Mouse (Mus musculus): ENCODE data around the gene Dcst2.

Gene Dcst2

DNA sequence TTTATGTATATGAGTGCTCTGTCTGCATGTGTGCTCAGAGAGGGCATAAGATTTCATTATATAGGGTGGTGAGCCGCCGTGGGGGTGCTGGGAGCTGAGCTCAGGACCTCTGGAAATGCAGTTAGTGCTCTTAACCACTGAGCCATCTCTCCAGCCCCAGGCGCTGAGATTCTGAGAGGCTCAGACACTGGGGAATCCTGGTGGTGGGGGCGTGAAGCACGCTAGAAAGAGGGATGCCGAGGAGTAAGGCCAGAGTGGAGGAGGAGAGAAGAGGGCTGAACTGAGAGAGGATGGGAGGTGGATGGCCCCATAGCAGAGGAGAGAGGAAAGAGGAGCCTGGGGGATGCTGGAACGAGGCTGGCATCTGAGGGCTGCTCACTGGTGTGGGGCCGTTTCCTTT lies 2.9 kb downstream of the Dcst2 start:
- in situ Hi-C loops (cut with MseI, MboI) = no loop called here

DNA sequence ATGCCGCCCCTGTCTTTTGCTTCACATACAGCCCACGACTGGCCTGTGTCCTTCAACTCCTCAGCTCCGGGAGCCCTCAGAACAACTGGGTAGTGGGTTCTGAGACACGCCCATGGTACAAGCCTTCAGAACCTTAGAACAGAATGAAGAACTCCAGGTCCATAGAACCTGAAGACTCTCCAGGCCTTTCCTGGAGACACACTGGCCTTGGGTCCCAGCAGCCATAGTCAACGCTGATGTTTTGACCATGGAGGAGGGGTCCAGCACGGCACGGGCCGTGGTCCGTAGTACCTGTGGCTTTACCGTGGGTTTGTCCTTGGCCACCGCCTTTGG lies 3.3 kb downstream of the Dcst2 start, which contains the start of gene Dcst1:
TSS of gene Dcst1 (minus strand) at position 101 of the 333 bp plus-strand sequence.
- in situ Hi-C loops (cut with MseI, MboI) = no loop called here

DNA sequence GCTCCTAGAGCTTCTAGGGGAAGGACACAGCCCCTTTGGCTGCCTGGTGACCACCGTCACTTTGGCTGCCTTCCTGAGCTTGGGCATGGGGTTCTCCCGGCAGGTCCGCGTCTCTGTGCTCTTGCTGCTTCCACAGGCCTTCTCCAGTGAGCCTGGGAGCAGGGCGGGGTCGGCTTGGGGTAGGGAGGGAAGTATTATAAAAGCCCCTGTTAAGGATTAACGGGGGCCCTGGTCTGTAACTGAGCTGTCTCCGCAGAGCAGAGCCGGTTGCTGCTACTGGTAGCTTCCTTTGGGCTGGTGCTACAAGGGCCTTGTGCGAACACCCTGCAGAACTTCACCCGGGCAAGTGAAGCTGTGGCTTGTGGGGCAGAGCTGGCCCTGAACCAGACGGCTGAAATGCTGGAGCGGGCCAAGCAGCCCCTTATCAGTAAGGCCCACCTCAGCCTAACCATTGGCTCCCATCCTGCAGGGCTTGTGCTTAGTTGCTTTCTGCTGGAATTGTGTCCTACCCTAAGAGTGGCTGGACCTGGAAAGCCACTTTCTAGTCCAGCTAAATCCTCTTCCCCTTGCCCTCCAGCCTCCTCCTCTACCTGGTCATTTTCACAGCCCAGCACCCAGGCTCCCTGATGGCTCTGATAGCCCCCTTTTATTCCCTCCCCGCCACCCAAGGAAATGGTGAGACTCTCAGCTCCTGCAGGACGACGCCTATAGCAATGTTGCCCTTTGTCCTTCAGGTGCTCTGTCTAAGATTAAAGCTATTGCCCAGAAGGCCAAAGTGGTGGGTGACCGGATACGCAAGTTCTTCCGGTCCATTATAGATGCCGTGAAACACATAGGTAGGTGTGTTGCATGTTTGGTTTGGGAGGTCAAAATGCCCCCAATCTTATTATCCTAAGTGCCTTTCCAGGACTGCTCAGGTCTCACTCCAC lies 4.0 kb downstream of the Dcst2 start:
- in situ Hi-C loops (cut with MseI, MboI) = no loop called here

DNA sequence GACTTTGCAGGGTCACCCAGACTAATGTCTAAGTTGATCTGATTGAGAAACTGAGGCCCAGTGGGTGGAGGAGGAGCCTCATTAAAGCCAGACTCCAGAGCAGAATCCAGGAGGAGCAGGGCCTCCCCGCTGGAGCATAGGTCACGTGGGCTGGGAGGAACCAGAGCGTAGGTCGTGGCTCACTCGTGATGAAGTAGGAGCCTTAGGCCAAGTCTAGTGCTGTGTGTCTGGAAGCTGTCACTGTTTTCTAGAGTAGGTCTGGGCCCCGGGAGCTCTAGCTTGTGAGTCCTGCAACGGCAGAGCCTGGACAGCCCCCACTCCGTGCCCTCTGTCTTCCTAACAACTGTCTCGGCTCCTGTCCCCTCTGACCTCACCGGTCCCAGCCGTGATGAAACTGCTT lies 5.6 kb downstream of the Dcst2 start:
- in situ Hi-C loops (cut with MseI, MboI) = no loop called here

DNA sequence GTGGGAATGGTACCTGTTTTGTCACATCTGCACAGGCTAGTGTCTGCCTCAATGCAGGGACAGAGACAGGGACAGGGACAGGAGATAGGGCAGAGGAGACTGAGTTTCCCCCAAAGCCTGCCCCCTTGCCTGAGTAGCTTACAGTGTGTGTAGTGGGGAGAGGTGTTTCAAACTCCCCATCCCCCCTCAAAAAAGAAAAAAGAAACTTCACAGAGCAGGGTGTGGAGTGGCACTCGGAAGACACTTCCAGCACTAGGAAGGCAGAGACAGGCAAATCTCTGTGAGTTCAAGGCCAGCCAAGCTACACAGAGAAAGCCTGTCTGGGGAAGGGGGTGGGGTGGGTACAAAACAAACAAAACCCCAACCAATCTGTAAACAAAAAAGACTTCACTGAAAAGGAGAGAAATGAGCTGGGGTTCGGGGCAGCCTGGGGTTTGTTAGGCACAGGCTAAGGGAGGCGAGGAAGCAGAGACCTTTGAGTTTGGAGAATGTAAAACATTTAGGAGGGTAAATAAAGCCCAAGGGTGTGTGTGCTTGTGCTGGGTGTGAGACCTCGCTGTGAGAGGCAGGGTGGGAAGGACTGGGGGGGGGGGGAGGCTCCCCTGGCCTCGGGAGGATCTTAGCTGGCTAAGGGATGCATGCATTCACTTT lies 11.9 kb downstream of the Dcst2 start:
- in situ Hi-C loops (cut with MseI, MboI) = no loop called here

DNA sequence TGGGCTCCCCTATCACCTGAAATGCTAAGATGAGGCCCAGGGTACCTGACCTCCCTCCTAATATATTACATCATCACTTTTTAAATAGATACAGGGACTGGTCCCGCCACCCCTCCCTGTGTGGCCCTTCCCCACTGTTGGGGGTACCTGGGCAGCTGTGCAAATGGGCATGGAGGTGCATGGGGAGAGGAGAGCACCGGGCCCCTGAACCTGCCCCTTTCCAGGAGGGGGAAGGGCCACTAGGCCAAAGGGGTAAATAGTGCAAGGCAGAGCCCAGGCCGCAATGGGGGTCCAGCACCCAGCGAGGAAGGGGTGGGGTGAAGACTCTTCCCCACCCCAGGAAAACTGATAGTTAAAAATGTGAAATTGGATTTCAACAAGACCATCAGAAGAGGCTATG lies 16.1 kb downstream of the Dcst2 start:
- in situ Hi-C loops (cut with MseI, MboI) = no loop called here

DNA sequence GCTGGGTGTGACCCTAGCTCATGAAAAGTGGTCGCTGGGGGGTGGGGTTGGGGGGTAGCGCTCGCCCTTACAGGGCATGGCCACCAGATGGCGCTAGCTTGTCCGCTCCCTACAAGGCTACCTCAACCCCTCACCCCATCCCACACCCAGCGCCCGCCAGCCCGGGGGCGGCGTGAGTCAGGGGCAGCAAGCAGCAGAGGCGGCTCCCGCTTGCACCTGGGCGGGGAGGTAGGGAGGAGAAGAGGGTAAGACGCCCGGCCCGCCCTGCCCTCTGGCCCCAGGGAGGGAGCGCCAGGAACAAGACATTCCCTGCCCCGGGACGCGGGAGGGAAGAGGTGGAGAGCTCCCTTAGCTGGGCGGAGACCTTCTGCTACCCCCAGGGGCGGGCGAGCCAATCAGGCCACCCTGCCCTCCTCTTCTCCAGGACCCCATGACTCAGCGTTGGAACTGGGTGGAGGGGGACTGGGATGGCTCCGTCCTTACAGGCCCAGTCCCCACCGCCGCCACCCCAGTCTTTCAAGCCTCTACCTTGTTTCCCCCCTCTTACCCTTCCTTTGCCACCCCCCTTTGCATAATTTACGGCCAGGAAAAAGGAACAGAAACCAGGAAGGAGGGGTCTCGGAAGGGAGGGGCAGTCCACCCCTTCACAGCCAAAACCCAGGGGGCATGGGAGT lies 16.8 kb downstream of the Dcst2 start:
- in situ Hi-C loops (cut with MseI, MboI) = no loop called here

DNA sequence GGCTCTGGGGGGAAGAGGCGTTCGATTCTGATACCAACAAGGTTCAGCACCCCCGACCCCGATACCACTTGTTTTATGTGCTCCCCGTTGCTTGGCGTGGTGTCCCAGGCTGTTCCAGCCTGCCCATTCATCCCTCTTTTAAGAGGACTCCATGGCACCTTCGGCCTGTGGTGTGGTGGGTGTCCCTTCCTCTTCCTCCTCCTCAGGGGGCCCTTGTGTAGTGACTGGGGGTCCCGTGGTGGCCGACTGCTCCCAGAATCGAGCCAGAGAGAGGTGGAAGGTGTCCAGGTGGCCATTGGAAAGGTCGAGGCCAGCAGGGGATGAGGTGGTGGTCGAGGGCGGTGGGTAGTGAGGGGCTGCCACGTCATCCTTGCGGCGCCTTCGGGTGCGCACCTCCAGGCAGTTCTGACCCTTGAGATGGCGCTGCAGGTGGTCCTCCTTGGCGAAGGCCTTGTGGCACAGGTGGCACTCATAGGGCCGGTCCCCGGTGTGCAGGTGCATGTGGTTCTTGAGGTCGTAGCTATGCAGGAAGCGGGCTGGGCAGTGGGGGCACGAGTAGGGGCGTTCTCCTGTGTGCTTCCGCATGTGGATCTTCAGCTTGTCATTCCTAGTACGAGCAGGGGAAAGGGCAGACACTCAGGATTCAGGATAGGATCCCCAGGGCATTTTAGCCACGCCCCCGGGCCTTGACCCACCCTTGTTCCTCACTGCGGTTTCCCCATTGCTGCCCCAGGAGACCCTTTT lies 17.8 kb downstream of the Dcst2 start:
- in situ Hi-C loops (cut with MseI, MboI) = no loop called here

DNA sequence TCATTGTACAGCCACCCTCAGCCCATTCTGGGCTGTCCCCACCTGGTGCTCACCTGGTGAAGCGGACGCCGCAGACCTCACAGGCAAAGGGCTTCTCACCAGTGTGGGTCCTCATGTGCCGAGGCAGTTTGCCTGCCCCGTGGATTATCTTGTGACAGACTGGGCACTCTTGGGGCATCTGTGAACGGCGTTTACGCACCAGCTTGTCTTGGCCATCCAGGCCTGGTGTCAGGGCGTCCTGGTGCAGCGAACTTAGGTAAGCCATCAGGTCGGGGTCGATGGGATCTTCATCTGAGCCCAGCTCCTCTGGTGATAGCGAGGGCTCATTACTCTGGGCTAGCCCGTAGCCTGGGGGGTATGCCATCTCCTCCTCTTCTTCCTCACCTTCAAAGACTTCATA lies 18.5 kb downstream of the Dcst2 start:
- in situ Hi-C loops (cut with MseI, MboI) = no loop called here

DNA sequence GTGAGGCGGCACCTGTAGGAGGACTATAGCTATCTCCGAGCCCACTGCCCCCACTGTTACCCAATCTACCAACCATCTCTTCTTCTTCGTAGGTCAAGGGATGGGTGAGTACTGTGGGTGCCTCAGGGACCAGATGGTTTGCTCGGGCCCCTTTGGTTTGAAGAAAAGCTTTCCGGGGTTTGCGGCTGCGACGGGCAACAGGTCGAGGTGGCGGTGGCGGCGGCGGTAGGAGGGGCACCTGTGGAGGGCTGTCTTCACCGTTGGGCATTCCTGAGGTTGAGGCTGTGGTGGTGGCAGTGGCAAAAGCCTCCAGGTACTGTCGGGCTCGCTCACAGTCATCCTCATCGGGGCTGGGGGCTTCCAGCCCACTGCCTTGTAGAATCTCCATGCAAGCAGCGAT lies 18.9 kb downstream of the Dcst2 start:
- in situ Hi-C loops (cut with MseI, MboI) = no loop called here

DNA sequence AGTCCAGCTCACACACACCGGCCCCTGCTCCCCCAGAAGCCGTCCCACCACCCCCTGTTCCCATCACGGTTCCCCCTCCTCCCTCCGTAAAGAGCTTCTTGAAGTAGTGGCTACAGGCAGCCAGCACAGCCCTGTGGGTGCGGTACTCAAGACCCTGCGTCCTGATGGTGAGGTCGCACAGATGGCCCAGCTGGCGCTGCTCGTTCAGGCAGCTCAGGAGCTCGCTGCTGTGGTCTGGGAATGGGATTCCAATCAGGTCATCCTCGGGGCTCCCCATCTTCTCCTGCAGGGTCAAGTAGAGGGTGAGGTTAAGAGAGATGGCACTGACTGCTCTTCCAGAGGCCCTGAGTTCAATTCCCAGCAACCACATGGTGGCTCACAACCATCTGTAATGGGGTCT lies 19.5 kb downstream of the Dcst2 start:
- in situ Hi-C loops (cut with MseI, MboI) = no loop called here

DNA sequence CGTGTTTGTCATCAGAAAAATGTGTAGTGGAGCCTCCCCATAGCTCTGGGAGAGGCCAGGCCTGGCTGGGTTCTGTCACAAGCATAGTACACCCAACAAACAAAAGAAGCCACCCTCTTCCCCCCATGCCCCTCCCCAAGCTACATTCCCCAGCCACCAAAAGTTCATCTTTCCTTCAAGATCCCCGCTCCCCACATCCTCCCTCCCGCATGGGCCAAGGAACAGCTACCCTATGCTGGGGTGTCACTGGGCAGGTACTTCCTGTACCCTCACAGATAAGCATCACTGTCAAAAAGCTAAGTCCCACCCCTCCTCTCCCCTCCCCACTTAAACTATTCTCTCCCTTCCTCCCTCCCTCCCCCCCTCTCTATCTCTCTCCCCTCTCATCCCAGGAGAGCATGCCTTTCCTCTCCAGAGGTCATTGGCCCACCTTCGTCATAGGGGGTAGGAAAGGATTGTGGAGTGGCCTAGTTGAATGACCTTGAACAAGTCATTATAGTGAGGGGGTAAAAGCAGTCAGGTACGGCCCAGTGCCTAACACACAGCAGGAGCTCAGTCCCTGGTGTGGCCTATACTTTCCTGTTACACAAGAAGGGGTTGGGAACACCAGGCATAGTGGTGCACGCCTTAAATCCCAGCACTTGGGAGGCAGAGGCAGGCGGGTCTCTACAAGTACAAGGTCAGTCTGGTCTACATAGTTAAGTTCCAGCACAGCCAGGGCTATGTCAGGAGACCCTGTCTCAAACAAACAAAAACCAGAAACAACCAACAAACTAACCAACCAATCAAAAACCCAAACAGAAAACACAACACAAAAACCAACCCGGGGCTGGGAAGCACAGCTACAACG lies 20.5 kb downstream of the Dcst2 start:
- in situ Hi-C loops (cut with MseI, MboI) = no loop called here

DNA sequence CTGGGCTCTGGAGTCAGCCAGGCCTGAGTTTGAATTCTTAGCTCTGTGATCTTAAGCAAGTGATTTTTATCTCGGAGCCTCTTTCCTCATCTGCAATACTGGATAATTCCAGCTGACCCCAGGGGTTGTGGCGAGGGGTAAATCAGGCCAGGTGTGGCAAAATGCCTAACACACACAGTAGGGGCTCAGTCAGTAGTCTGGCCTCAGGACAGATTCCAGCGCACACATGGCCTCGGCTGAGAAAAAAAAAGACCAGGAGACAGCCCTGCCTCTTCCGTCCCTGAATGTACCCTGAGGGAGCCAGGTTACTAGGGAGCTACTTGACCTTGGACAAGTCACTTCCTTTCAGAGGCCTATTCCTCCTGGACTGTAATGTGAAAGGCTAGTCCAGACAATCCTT lies 21.2 kb downstream of the Dcst2 start:
- in situ Hi-C loops (cut with MseI, MboI) = no loop called here

DNA sequence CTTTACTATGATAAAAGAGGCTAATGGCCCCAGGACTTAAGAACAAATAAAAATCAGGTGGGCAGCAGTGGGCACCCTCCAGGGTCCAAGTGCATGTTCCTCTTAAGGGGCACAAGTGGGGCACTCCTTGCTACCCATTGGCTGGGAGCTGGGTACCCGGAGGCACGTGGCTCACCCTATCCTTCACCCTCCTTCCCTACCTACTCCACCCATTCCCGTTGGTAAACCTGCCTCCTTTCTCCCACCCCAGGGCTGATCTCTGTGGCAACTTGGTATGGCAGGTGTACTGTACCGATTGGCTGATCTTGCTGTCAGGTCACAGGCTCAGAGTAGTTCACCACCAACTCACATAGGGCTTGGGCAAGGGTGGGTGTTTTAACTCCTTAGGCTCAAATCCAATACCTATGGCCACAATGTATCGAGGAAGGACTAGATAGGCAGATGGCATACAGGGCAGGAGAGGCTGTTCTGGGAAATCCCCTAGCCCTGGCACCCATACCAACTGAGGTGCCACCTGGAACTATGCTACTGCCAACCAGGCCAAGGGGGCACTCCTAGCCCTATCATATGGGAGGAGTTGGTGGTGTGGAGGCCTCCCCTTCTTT lies 22.0 kb downstream of the Dcst2 start:
- in situ Hi-C loops (cut with MseI, MboI) = no loop called here

DNA sequence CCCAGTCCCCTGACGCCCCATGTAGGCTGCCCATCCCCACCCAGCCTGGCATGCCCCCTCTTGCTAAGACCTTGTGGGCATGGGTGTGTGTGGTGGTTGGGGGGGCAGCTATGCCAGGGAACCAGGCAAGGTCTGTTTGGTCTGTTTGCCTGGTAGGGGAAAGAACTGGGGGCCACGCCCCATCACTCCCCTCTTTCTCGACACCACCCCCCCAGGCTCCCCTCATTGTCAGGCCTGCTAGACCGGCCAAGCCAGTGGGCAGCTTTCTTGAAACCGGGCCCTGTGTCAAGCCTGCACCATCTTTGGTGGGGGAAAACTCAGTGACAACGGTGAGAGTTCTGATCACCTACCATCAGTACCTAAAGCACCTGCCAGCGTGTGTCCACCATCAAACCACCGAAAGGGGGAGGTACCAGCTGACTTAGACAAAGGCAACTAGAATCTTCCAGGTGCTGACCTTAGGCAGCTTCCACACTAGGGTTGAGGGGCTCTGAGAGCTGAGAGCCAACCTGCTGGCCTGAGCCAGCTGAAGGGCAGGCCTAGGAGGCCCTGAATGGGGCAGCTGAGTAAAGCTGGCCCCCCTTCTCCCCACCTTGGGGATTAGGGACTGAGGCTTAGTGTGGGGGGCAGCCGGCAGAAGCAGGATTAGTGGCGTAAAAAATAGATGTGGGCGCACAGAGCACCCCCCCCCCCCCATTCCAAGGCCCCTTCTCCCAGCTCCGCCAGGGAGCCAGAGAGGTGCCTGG lies 22.7 kb downstream of the Dcst2 start:
- in situ Hi-C loops (cut with MseI, MboI) = no loop called here

DNA sequence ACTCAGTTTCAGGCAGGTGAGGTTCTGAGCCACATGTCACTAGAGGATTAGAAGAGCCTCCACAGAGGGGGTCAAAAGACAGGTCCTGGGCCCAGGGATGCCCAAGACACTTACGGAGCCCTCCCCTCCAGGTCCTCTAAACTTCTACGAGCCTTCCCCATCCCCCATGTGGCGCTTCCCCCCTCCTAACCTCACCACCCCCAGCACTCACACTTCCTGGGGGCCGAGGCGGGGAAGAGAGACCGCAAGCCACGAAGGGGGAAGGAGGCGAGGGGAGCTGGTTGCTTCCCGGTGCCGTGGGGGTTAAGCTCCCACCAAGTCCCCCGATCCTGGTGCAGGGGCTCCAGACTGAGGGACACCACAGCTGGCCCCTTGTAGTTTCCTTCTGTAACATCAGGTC lies 23.7 kb downstream of the Dcst2 start:
- in situ Hi-C loops (cut with MseI, MboI) = no loop called here

DNA sequence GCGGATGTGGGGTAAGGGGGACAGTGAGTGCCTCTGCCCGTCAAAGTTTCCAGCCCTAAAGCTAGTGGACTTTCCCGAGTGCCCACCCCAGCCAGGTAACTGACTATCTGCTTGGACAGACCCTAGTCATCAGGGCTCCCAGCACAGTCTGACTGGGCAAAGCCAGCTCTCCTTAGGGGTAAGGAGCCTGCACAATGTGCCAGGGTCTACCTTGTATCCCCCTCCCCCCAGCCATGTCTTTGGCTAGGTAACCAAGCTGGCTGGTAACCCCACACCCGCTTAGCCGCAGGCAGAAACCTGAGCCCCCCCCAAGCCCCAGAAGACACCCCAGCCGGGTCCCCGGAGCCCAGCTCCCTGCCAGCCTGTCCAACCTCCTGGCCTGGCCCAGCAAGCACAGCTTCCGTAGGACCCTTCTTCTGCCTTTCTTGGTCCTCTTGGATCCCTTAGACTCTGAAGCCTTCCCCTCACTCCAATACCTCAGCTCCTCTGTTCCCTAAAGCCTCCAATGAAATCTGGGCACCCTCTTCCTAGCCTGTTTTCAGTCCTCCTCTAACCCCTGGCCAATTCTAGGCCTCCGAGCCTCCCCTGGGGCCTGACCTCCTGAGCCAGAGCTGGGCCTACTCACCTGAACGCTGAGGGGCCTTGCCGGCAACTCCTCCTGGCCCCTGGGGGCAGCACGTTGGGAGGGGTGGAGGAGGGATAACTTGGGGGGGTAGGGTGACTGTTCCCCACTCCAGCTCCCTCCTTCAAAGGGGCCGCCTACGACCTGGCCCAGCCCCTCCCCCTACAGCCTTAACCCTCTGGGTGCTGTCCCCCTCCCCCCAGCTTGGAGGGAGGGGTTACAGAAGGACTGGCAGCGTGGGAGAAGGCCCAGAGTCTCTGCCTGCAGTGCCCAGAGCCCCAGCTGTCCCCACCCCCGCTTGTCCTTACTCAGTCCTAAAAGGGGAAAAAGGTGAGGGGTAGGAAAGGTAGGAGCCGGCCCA lies 25.0 kb downstream of the Dcst2 start:
- in situ Hi-C loops (cut with MseI, MboI) = no loop called here

DNA sequence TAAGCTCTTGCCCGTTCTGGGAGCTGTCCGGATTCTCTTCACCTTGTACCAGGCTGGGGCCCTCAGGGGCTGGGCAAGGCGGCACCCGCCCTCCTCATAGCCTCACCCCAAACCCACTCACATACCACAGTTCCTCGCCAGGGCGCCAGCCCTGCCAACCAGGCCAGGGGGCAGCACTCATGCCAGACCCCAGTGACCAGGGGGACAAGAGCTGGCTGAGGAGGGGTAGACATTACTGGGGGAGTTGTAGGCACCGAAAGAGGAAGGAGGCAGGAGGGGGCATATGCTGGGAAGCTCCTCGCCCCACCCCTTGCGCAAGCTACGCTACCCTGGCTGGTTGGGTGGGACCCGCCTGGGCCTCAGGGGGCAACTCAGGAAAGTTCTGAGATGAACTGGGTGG lies 25.9 kb downstream of the Dcst2 start:
- in situ Hi-C loops (cut with MseI, MboI) = no loop called here

Data from mouse trophoblast stem cell (cell line).